Mouse (Mus musculus): ENCODE measurements at regions not wholly inside any gene's neighbourhood (a gene's known extent, or its start where the extent isn't known, plus 50 kb on each side); places are given as distances from the start of the nearest gene placed in this dataset.

DNA sequence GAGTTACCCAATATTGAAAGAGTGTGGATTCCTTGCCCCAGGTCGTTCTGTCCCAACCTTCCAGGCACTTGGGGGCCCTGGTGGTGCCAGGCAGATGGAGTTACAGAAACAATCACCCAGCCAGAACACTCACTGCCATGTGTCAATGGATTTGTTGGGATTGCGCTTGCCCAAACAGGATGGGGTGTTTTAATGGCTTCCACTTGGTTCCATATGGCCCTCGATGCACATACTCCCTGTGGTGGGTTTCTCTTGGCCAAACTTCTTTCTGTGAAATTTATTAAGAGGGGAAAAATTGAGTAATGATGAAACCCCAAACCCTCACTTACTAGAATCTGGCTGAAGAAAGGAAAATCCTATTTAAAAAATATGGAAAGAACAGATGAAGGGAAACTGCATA, 146.8 kb downstream of the Spata18 start:
- no peak for DNase-seq

DNA sequence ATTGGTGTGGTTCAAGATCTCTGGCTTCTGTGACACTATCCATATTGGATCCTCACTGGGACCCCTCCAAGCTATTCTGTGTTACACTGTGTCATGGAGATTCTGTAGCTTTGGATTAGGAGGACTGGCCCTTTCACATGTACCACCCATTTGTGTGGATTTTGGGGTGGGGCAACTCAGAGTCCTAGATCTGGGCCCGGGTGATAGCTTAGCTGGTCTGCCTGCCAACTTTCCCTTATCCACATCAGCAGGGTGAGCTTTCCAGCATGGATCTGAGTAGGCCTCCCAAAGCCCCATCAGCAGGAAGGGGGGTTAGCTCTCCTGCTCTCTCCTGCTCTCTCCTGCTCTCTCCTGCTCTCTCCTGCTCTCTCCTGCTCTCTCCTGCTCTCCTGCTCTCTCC, 152.3 kb downstream of the Spata18 start:
- DNase-seq: no peak

DNA sequence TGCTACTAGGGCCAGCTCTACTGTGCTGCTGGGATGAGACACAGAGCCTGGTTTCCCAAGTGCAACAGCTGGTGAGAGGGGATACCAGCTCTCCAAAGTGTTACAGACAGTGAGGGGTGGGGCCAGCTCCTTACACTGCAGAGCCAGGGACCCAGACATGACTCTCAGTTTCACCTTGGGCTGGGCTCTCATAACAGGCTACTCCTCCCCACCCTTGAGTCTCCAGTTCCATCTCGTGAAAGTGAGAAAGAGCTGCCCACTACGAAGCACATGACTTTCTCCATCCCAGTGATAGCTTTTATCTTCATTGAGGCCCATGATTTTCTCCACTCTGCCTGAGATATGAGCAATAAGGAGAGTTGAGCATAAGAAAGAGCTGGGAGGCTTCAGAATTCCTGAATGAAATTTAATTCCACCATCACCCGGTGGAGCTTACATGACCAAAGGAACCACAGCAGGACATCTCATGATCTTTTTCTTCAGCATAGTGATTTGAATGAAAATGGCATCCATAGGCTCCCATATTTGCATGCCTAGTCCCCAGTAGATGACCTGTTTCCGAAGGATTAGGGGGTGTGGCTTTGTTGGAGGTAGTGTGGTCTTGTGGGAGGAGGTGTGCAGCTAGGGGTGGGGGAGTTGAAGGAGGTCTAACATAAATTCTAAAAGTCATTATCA, 153.5 kb downstream of the Spata18 start:
- no peak for DNase-seq

DNA sequence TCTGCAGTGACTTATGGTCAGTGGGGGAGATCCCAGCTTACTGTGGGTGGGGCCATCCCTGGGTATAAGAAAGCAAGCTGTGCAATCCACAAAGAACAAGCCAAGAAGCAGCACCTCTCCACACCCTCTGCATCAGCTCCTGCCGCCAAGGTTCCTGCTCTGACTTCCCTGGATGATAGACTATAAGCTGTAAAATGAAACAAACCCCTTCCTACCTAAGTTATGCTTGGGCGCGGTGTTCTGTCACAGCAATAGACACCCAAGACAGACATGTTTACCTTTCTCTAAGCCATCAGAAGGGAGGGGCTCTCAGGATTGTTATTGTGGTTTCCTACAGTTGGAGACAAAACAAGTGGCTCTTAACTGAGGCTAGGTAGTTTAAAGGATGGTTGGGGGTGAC, 159.5 kb downstream of the Spata18 start:
- no peak for DNase-seq

DNA sequence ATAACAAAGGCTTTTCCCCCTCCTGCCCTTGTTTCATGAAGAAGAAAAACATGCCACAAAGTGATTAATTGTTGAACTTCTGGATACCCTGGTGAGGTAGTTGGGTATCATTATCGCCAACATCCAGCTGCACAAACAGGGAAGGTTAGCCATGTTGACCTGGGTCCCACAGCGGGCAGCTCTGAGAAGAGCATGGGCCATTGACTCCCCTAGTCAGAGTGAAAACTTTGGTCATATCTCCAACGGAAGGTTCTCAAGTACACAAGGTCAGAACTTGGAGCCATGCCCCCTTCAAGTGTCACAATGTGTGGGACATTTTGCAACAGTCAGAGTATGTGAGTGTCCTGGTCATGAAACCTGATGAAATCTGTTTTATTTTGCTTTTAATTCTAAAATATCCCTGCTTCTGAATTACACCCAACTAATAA, 159.9 kb downstream of the Spata18 start:
- no peak for DNase-seq

- DNase-seq: no peak
Measured at GRCm38 (mm10) chr5:73815752-73816151, 164.6 kb downstream of the Spata18 start.

DNA sequence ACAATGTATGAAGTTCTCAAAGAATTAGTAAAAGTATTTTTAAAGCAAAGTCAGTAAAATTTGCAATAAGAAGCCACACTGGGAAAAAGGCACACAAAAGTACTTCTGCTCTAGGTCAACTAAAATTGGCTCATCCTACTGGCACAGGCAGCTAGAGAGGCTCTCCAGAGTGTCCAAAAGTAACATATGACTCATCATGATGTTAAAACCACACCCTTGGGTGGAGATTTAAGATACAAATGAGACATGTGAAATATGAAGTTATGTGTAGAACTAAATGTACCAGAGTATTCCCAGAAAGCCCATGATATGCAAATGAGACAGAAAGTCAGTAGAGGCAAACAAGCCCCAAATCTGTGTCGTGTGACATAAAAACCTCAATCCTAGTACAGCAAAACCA, 166.0 kb downstream of the Spata18 start:
- DNase-seq: no peak

- no peak for DNase-seq
Measured at GRCm38 (mm10) chr5:73821956-73822545, 170.9 kb downstream of the Spata18 start.

GRCm38 (mm10) chr5:73823421-73823820, 172.2 kb downstream of the Spata18 start:
- no peak for DNase-seq

DNA sequence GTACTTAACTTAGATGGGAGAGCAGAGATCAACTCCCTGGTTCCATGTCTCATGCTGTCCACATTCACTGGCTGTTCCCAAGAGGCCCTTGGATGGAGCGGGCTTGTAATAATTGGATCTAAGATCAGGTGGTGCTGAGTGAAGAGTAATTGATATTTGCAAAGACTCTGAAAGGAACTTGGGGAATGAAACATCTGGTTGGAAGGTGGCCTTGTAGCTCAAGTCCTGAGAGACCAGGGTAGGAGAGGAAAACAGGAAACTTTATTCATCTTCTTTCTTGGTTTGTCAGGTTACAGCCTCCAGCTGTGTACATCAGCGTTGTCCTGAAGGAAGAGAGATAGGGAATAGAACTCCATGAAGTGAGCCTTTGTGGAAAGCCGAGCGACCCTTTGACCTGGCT, 175.8 kb downstream of the Spata18 start:
- DNase-seq: no peak

DNA sequence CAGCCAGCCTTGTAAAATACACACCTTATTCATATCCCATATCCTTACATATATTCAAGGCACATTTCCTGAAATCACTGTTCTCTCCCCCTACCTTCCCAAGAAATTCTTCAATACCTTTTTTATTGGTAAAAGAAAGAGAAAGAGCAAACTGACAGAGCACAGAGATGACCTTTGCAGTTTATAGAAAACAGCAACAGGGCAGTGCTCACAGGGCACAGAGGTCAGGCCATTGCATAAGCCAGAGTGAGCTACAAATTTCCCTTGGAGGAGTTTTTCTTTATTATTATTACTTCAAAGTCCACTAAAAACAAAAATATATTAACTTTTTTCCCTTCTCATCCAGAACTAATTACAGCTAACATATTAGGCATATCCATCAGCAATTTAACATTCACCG, 182.5 kb downstream of the Spata18 start:
- no peak for DNase-seq

- DNase-seq: no peak
Measured at GRCm38 (mm10) chr5:73843776-73844175, 192.6 kb downstream of the Spata18 start.

DNA sequence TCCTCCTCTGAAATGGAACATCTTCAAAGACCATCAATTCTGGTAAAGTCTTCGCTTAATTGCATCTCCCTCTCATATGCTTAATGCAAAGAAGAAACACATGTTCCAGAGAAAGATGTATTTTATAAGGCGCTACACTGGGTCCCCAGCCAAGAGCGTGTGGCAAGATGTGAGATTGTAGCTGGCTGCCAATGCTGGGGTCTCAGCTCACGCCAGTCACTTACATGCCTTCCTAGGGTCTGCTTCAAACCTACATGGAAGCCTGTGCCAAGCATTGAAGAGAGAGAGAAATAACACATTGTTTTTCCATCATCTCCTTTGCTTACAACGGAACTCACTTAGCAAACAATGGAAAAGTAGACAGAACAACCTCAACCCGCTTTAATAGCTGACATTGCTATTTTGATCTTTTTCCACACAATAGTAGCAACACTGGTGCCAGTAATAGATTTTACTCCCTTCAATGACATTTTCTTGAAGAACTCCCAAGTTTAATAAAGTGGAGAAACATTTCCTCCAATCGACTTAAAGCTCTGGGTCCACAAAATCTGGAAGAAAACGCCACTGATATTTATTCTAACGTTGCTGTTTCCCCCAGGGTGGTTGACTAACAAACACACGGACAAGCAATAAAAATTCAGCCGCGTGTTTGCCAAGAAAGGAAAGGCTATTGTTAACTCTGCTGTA, 195.1 kb downstream of the Spata18 start:
- DNase-seq: no peak

DNA sequence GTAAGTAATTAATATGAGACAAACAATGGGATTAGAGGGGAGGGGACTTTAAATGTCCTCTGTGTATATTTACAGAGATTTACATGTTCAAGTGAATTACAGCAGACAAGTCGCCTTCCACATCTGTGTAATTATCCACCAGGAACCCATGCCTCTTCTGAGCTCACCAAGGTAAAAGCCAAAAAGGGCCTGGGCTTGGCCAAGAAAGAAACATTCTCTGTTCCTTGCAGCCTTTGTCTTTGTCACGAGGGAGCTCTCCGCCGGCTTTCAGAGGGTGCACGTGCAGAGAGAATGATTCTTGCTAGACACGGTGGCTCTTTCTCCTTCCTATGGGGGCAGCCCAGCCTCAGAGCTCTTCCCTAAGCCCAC, 195.6 kb downstream of the Spata18 start:
- DNase-seq: no peak

- DNase-seq: no peak
Measured at GRCm38 (mm10) chr5:73851501-73851900, 200.3 kb downstream of the Spata18 start.

GRCm38 (mm10) chr5:73854025-73854773, 203.0 kb downstream of the Spata18 start:
- peak; percentile 80 to 81 for DNase-seq

GRCm38 (mm10) chr5:73854774-73855371, 203.7 kb downstream of the Spata18 start:
- DNase-seq: peak; percentile 12 to 28

DNA sequence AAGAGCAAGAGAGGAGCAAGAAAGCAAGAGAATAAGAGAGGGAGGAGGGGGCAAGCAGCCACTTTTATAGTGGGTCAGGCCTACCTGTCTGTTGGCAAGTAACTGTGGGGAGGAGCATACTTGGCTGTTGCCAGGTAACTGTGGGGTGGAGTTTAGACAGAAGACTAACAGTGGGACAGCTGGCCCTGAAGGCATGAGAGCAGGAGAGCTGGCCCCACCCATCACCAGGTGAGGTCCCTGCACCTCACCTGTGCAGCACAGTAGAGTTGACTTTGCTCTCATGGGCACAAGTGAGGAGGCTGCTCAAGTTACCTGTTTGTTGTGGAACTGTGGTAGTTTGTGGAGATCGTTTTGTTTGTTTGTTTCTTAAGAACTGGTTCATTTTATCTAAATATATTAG, 208.1 kb downstream of the Spata18 start:
- DNase-seq: no peak

DNA sequence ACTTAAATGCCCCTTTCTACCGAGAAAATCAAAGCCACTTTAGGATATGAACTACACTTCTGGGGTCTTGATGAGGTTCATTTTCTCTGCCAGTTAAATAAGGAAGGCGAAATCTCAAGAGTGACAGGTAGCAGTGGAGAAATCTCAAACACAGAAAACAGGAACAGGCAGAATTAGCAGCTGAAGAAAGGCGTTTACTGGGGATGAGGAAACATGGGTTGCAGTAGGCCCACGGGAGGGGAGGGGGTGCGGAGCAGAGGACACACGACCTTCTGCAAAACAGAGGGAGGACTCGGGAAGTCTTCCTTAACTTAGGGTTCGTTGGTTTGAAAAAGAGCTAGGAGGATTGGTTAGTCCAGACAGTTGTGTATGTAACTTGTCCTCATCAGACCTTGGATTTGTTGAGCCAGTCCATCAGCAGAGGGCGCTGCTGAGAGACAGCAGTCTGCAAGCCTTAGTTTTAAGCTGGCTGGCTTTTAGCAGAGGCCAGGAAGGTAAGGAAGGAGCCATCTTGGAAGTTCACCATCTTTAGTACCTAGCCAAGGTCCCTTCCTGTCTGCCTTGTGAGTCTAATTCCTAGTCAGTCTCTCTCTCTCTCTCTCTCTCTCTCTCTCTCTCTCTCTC, 204.0 kb downstream of the Usp46 start:
- DNase-seq: peak; percentile 41 to 52

DNA sequence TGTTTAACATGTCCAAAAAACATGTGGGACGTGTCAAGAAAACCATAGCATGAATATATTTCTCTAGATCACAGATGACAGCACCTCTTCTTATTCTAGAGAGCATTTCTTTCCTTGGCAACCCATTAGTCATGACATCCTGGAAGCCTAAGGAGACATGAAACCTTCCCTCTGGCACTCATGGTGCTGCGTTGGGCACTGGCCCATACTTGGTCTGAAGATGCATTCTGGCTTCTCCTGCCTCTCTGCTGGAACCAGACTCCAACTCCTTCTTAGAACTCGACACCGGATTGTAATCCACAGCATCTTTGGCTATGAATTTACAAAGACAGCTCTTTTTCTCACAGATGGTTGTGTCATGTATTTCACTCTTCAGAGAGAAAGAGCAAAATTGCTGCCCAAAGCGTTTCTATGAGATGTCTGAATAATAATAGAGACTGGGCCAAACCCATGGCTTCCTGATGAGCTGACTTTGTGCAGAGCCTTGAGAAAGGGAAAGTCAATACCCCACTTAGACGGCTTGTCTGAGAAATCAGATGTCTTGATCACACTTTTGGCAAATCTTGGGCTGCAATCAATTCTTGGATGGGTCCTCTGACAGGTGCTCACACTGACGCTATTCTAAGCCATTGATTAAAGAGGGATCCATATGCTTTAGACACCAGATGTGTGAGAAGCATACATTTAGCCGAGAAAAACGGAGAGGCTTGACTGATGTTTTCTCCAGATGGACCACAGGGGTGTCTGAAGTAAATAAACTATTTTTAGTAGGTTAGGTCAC, 195.4 kb downstream of the Usp46 start:
- no peak for DNase-seq

DNA sequence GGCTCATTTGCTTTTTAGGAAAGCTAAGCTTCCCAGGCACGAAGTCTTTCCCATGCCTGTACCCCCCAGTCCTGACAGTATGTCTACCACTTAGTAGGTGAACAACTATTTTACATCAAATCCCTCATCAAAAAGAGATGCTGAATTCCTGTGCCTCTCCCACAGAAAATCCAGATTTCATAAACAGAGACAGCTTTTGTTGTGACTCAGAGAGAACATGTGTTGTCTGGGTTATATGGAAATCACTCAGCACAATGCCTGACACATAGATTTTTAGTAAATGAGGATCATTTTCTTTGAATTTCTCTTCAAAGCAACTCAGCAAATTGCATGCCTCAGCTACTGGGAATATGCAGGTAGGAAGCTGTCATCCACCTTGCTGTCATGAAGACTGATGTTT, 193.5 kb downstream of the Usp46 start:
- no peak for DNase-seq

DNA sequence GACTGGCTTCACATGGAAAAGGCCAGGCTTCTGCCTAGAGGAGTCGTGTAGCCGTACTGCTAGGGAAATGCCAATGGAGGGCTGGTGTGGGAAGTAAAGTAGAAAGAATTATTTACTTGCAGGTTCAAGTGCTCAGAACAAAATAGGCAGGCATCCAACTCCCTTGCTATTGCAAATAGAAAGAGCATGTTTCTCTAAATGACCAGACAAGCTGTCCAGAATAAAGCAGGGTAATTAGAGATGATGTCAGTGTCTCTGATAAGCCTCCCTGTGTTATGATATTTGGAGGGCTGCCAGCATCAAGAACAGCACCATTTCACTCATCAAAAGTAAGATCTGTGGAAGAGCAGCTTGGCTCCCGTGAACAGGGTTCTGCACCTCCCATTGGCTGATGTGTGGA, 192.4 kb downstream of the Usp46 start:
- no peak for DNase-seq

Measured in cerebellum, adult 18-20 months (tissue).